Mouse (Mus musculus): ENCODE measurements around the gene Vmn1r123. TPM values are rescaled to one million over a fixed set of nuclear protein-coding genes. Genes with fewer than 3 reads are reported as not detected.

The Vmn1r123 gene
- total RNA-seq (2023) = not detected

GRCm38 (mm10) chr7:21161885-21162284 lies at the start of gene Vmn1r123:
Gene Vmn1r123, plus strand, starts transcription at chr7:21162185.

GRCm38 (mm10) chr7:21134028-21134427 lies 28.0 kb upstream of the Vmn1r123 start, which contains the start of gene Vmn1r122:
Gene Vmn1r122, minus strand, starts transcription at chr7:21134128.

GRCm38 (mm10) chr7:21190323-21190722 lies 28.3 kb downstream of the Vmn1r123 start, which contains the start of gene Gm5157:
Gene Gm5157, minus strand, starts transcription at chr7:21190423.

Other genes with a start within 250 kb of the Vmn1r123 start
- not detected for gene Vmn1r118, start 249.8 kb upstream of the Vmn1r123 start, total RNA-seq (2023)
- gene Vmn1r119, start 149.7 kb upstream of the Vmn1r123 start, total RNA-seq (2023) = not detected
- gene Vmn1r120, start 108.4 kb upstream of the Vmn1r123 start, total RNA-seq (2023) = not detected
- not detected for gene Vmn1r121, start 63.7 kb upstream of the Vmn1r123 start, total RNA-seq (2023)
- not detected for gene Vmn1r122, start 28.1 kb upstream of the Vmn1r123 start, total RNA-seq (2023)
- not detected for gene Gm5157, start 28.2 kb downstream of the Vmn1r123 start, total RNA-seq (2023)
- gene Vmn1r124, start 98.4 kb downstream of the Vmn1r123 start, total RNA-seq (2023) = not detected
- not detected for gene Vmn1r125, start 110.0 kb downstream of the Vmn1r123 start, total RNA-seq (2023)
- not detected for gene Vmn1r126, start 139.3 kb downstream of the Vmn1r123 start, total RNA-seq (2023)
- not detected for gene Vmn1r127, start 157.7 kb downstream of the Vmn1r123 start, total RNA-seq (2023)
- not detected for gene Vmn1r128, start 187.2 kb downstream of the Vmn1r123 start, total RNA-seq (2023)
- gene Vmn1r129, start 199.1 kb downstream of the Vmn1r123 start, total RNA-seq (2023) = not detected